Mouse (Mus musculus) stomach, embryonic 15.5 days (tissue): ENCODE results near the gene Hmbs. TPM values are rescaled to one million over a fixed set of nuclear protein-coding genes. Genes with fewer than 3 reads are reported as not detected.
"Not testable (repeated sequence)": the region's sequence is repeated elsewhere in the genome, so short reads cannot be mapped to it uniquely, and the experiment has no call there.

Experiments
- ATAC-seq: fragments of 200-750 bp; cut with Nextera tagmentation; 2 replicates; pipeline ENCODE4 v1.8.0; 2017; ENCODE audit warnings: low read depth, moderate number of reproducible peaks, moderate TSS enrichment; ENCODE audit not compliant: insufficient read depth, low FRiP score
- H3K27ac ChIP-seq: fragments of 300-500 bp; sonication (generic); 2 replicates; pipeline ENCODE4 v1.5.1; 2015; ENCODE audit warnings: mild to moderate bottlenecking, inconsistent platforms
- H3K27me3 ChIP-seq: fragments of 300-500 bp; sonication (generic); replicated peaks from 2 replicates; pipeline ENCODE4 v1.6.1; 2015; ENCODE audit warnings: inconsistent platforms
- H3K36me3 ChIP-seq: fragments of 300-500 bp; sonication (generic); 2 replicates; pipeline ENCODE4 v1.6.1; 2015; ENCODE audit warnings: inconsistent platforms
- H3K4me1 ChIP-seq: fragments of 300-500 bp; sonication (generic); 2 replicates; pipeline ENCODE4 v1.6.1; 2015; ENCODE audit warnings: inconsistent platforms
- H3K4me2 ChIP-seq: fragments of 300-500 bp; sonication (generic); 2 replicates; pipeline ENCODE4 v1.6.1; 2015; ENCODE audit warnings: mild to moderate bottlenecking, inconsistent platforms
- H3K4me3 ChIP-seq: fragments of 300-500 bp; sonication (generic); replicated peaks from 2 replicates; pipeline ENCODE4 v1.5.1; 2015; ENCODE audit warnings: inconsistent platforms
- H3K9ac ChIP-seq: fragments of 300-500 bp; sonication (generic); 2 replicates; pipeline ENCODE4 v1.6.1; 2015; ENCODE audit warnings: inconsistent platforms
- H3K9me3 ChIP-seq: fragments of 300-500 bp; sonication (generic); 2 replicates; pipeline ENCODE4 v1.6.1; 2016; ENCODE audit warnings: inconsistent platforms
- WGBS: fragments of 180-500 bp; shearing (Covaris S2); methylation state at CpG from one replicate; pipeline ENCODE4 v1.1.7; 2015; 5-methylcytosine and 5-hydroxymethylcytosine counted together
- polyA plus RNA-seq: library from polyadenylated mRNA; unstranded; fragments of >200 nt; fragmentation: Nextera tagmentation; extraction: Ambion mirVana; gene quantifications from 2 replicates; pipeline ENCODE4 v1.2.1, GENCODE M21; 2015

The Hmbs gene
- 155 and 202 TPM in 2 replicates for polyA plus RNA-seq

GRCm38 (mm10) chr9:44343781-44344421, at the start of gene Hmbs:
Gene Hmbs, minus strand, starts transcription at chr9:44344228.
- Histone ChIP-seq H3K4me2 (peak within 1 kb of the TSS; percentile 80), H3K4me3 (peak within 1 kb of the TSS; percentile 97), H3K27ac (peak within 1 kb of the TSS; percentile 100), H3K9ac (peak within 1 kb of the TSS; percentile 90), H3K9me3 (no peaks in the 10 kb centered on the region), H3K27me3 (no peaks in the 10 kb centered on the region), H3K36me3 (peaks cover 20% of the 10 kb centered on the region), H3K4me1 (peaks cover 13% of the 10 kb centered on the region)
- WGBS, result under 1% methylated on average over 39 of the region's 39 CpGs
- ATAC-seq, result peak; percentile 93

- Histone ChIP-seq H3K27ac (no peak overlapping the region), H3K4me1 (no peaks in the 10 kb centered on the region), H3K9ac (no peak overlapping the region), H3K4me2 (no peak overlapping the region), H3K4me3 (no peak overlapping the region), H3K9me3 (no peaks in the 10 kb centered on the region), H3K36me3 (peaks cover 38% of the 10 kb centered on the region), H3K27me3 (no peaks in the 10 kb centered on the region)
- WGBS, result 35% methylated on average over 4 of the region's 4 CpGs
- ATAC-seq, result peak; percentile 30
These were observed 47.4 kb upstream of the Hmbs start for GRCm38 (mm10) chr9:44391466-44391865.

- no peaks in the 10 kb centered on the region for H3K9me3 ChIP-seq
- no peaks in the 10 kb centered on the region for H3K4me1 ChIP-seq
- no peak overlapping the region for H3K9ac ChIP-seq
- no peak for ATAC-seq
- 64% methylated on average over 8 of the region's 8 CpGs for WGBS
- H3K27ac ChIP-seq, result no peak overlapping the region
- no peak overlapping the region for H3K4me2 ChIP-seq
- no peak overlapping the region for H3K4me3 ChIP-seq
- H3K27me3 ChIP-seq, result no peaks in the 10 kb centered on the region
- peaks cover 59% of the 10 kb centered on the region for H3K36me3 ChIP-seq
These were observed 45.2 kb upstream of the Hmbs start for GRCm38 (mm10) chr9:44389273-44389672.

- no peak overlapping the region for H3K27ac ChIP-seq
- 77% methylated on average over 3 of the region's 3 CpGs for WGBS
These were observed 43.2 kb upstream of the Hmbs start for GRCm38 (mm10) chr9:44387221-44387620.

GRCm38 (mm10) chr9:44384596-44384995, 40.6 kb upstream of the Hmbs start:
- Histone ChIP-seq H3K9ac (no peak overlapping the region), H3K4me3 (no peak overlapping the region), H3K36me3 (peaks cover 79% of the 10 kb centered on the region), H3K9me3 (no peaks in the 10 kb centered on the region), H3K4me1 (peaks cover 14% of the 10 kb centered on the region; the same call in 1 of the 2 replicates), H3K4me2 (no peak overlapping the region), H3K27me3 (no peaks in the 10 kb centered on the region), H3K27ac (no peak overlapping the region)
- WGBS, result 88% methylated on average over 13 of the region's 13 CpGs
- ATAC-seq, result no peak

More at GRCm38 (mm10) chr9:44387221-44387620, 43.2 kb upstream of the Hmbs start:
- Histone ChIP-seq H3K9ac (no peak overlapping the region), H3K36me3 (peaks cover 80% of the 10 kb centered on the region), H3K4me3 (no peak overlapping the region), H3K4me1 (no peaks in the 10 kb centered on the region), H3K4me2 (no peak overlapping the region), H3K9me3 (no peaks in the 10 kb centered on the region), H3K27me3 (no peaks in the 10 kb centered on the region)
- ATAC-seq, result no peak

GRCm38 (mm10) chr9:44379862-44380261, 35.8 kb upstream of the Hmbs start:
- peaks cover 38% of the 10 kb centered on the region for H3K36me3 ChIP-seq
- ATAC-seq, result no peak
- 3% methylated on average over 15 of the region's 15 CpGs for WGBS

GRCm38 (mm10) chr9:44379054-44379834, 35.2 kb upstream of the Hmbs start, which contains the start of gene Hyou1:
Gene Hyou1, plus strand, starts transcription at chr9:44379490.
- Histone ChIP-seq H3K4me2 (peak within 1 kb of the TSS; percentile 80), H3K9me3 (no peaks in the 10 kb centered on the region), H3K27ac (peak within 1 kb of the TSS; percentile 83), H3K27me3 (no peaks in the 10 kb centered on the region), H3K4me3 (peak within 1 kb of the TSS; percentile 78), H3K36me3 (peaks cover 32% of the 10 kb centered on the region), H3K4me1 (peaks cover 14% of the 10 kb centered on the region; the same call in 1 of the 2 replicates), H3K9ac (peak within 1 kb of the TSS; percentile 86)
- ATAC-seq, result peak; percentile 97
- WGBS, result under 1% methylated on average over 83 of the region's 83 CpGs

More at GRCm38 (mm10) chr9:44379862-44380261, 35.8 kb upstream of the Hmbs start:
- Histone ChIP-seq H3K4me2 (peak overlapping the region; percentile 80), H3K4me1 (peaks cover 14% of the 10 kb centered on the region; the same call in 1 of the 2 replicates), H3K9ac (peak overlapping the region; percentile 86), H3K4me3 (peak overlapping the region; percentile 78), H3K27me3 (no peaks in the 10 kb centered on the region), H3K27ac (peak overlapping the region; percentile 78), H3K9me3 (no peaks in the 10 kb centered on the region)

- WGBS, result 77% methylated on average over 5 of the region's 5 CpGs
- H3K4me2 ChIP-seq, result peak overlapping the region; percentile 66
- H3K27ac ChIP-seq, result peak overlapping the region; percentile 83
- H3K9me3 ChIP-seq, result no peaks in the 10 kb centered on the region
- H3K36me3 ChIP-seq, result peaks cover 22% of the 10 kb centered on the region
- peak overlapping the region; percentile 78 for H3K4me3 ChIP-seq
- H3K27me3 ChIP-seq, result no peaks in the 10 kb centered on the region
- H3K9ac ChIP-seq, result peak overlapping the region; percentile 56; the same call in 1 of the 2 replicates
- no peak for ATAC-seq
- peaks cover 14% of the 10 kb centered on the region; the same call in 1 of the 2 replicates for H3K4me1 ChIP-seq
These were observed 34.2 kb upstream of the Hmbs start for GRCm38 (mm10) chr9:44378153-44378730.

- H3K27ac ChIP-seq, H3K9ac ChIP-seq, H3K4me3 ChIP-seq, H3K27me3 ChIP-seq, H3K4me2 ChIP-seq, H3K9me3 ChIP-seq, ATAC-seq: not testable (repeated sequence)
- WGBS, result 84% methylated on average over 2 of the region's 2 CpGs
- peaks cover 13% of the 10 kb centered on the region for H3K36me3 ChIP-seq
- peaks cover 14% of the 10 kb centered on the region; the same call in 1 of the 2 replicates for H3K4me1 ChIP-seq
These were observed 33.3 kb upstream of the Hmbs start for GRCm38 (mm10) chr9:44377335-44377734.

GRCm38 (mm10) chr9:44376141-44376540, 32.1 kb upstream of the Hmbs start:
- Histone ChIP-seq H3K9ac (no peak overlapping the region), H3K4me1 (peaks cover 11% of the 10 kb centered on the region; the same call in 1 of the 2 replicates), H3K4me3 (no peak overlapping the region), H3K4me2 (no peak overlapping the region), H3K27me3 (no peaks in the 10 kb centered on the region), H3K27ac (no peak overlapping the region), H3K9me3 (no peaks in the 10 kb centered on the region), H3K36me3 (peaks cover under 1% of the 10 kb centered on the region; the same call in 1 of the 2 replicates)
- no peak for ATAC-seq
- 83% methylated on average over 6 of the region's 6 CpGs for WGBS

- Histone ChIP-seq H3K36me3 (no peaks in the 10 kb centered on the region), H3K27me3 (no peaks in the 10 kb centered on the region), H3K27ac (no peak overlapping the region), H3K4me3 (no peak overlapping the region), H3K4me1 (no peaks in the 10 kb centered on the region), H3K9ac (no peak overlapping the region), H3K4me2 (no peak overlapping the region), H3K9me3 (no peaks in the 10 kb centered on the region)
- no peak for ATAC-seq
These were observed 29.4 kb upstream of the Hmbs start for GRCm38 (mm10) chr9:44373386-44373785.
